Mouse (Mus musculus) adrenal gland, adult (tissue): Measurements from ENCODE around the gene Olfr801.

Source experiments
- DNase-seq, 2 experiments: peaks; one replicate each; pipeline ENCODE4 v3.0.0; 2022 to 2023; ENCODE audit warnings: low spot score in 1 of 2; ENCODE audit not compliant: inconsistent age in 2 of 2

Gene Olfr801

DNA sequence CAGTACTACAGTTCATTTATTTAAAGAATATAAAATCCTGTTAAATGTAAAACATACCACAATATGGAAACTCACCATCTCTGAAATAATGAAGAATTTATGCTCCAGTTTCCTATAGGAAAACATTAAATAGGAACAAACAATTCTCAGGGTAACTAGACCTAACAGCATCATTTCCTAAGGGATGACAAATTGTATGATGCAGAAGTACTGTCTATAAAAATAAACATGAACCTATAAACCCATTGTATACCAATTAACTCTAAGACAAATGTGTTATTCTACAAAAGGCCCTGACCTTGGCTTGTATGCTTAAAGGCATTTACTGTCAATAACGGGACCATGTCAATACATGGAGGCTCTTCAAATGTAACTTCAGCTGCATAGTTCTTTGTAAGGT is at the start of gene Olfr801:
Gene Olfr801, minus strand, starts transcription at position 101 of the 400 bp plus-strand sequence.
- no peak for DNase-seq

- no peak for DNase-seq
These were observed 29.2 kb upstream of the Olfr801 start, which contains the start of gene Olfr804 for GRCm38 (mm10) chr10:129702910-129703309. Gene Olfr804, plus strand, starts transcription at chr10:129703210.

DNA sequence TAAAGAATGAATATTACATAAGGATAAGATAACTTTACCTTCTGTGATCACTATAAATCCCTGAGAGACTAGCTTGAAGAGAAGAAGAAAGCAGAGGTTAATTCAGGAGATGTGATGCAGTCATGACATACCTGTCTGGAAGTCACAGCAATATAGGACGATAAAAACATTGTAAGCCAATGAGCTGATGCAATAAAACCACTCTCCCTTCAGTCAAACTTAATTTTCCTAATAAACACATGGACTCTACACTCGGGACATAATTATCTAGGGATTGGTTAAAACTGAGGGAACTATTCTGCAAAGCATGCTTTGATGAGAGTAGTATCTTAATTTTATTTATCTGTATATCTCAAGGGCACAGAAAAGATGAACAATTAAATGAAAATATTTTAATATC is 20.5 kb upstream of the Olfr801 start, which contains the start of gene Olfr803:
Gene Olfr803, minus strand, starts transcription at position 101 of the 400 bp plus-strand sequence.
- DNase-seq: no peak

DNA sequence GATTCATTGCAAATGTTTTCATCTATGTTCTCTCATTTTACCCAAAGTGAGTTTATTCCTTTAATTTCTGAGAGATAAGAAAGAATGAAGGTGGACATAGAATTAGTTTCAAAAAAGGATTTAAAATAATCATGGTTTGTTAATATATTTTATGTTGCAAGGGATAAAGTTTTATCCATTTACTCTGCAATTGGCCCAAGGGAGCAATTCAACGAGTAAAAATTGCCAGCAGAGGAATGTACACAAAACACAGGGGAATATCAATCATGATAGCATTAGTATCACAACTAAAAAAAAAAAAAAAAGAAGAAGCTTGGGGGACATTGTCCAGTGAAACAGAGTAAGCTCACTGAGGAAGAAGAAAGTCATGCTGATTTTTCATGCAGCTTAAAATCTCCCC is 14.4 kb upstream of the Olfr801 start, which contains the start of gene Olfr802:
Gene Olfr802, minus strand, starts transcription at position 101 of the 400 bp plus-strand sequence.
- DNase-seq: no peak

- DNase-seq: no peak
These were observed 16.3 kb downstream of the Olfr801 start, which contains the start of gene Olfr800 for GRCm38 (mm10) chr10:129657394-129657793. Gene Olfr800, plus strand, starts transcription at chr10:129657694.

- DNase-seq: no peak
These were observed 21.9 kb downstream of the Olfr801 start for GRCm38 (mm10) chr10:129651763-129652162.

- DNase-seq: no peak
These were observed 36.5 kb downstream of the Olfr801 start, which contains the start of gene Olfr799 for GRCm38 (mm10) chr10:129637184-129637583. Gene Olfr799, plus strand, starts transcription at chr10:129637484.

- DNase-seq: no peak
These were observed 45.8 kb downstream of the Olfr801 start, which contains the start of gene Olfr798 for GRCm38 (mm10) chr10:129627834-129628233. Gene Olfr798, minus strand, starts transcription at chr10:129627934.

DNA sequence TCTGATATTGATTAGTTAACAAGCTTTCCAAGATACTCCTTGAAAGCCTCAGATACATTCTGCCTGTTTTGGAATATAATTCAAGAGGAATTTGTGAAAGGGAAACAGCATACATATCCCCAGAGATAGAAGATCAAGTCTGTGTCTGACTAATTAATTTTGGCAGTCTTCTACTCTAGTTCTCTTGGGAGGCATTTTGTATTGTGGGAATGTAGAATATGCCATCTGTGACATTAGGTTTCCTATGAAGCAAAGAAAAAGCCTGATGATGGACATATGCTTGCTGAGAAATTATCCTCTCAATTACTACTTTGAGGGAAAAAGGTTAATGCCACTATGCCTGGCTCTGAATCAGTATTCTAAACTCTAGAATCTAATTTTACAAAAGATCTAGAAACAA is 50.4 kb downstream of the Olfr801 start:
- no peak for DNase-seq

DNA sequence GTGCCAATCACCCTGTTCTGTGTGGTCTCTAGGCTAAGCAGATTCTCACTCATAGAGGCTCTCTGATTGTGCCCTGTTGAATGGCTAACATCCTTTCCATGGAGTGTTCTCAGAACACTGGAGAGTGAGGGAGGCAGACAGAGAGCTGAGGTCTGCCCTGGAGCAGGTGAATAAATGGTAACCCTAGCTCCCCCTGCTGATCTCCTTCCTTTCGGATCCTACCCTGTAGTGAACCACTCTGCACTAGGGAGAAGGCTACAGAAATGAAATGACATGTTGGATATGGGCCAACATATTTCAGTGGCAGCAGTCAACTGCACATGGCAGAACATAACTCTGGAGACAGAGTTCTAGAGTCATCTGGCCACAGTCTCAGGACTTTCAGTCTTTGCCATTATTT is 51.9 kb downstream of the Olfr801 start:
- no peak for DNase-seq
